Mouse (Mus musculus) bone marrow macrophage, adult 2 months (primary cell): ENCODE results near the gene Rapgef4. TPM values are rescaled to one million over a fixed set of nuclear protein-coding genes. Genes with fewer than 3 reads are reported as not detected.
A peak's percentile ranks its signal among the peaks of the same experiment; 100 is the strongest.

Experiments
- H3K27ac ChIP-seq: 2 replicates; pipeline ENCODE4 v1.5.1; 2012; ENCODE audit warnings: low read depth, low read length; ENCODE audit not compliant: insufficient read depth
- H3K4me1 ChIP-seq: 2 replicates; pipeline ENCODE4 v1.6.1; 2012; ENCODE audit warnings: low read length; ENCODE audit not compliant: control insufficient read depth, insufficient read depth
- H3K4me3 ChIP-seq: 2 replicates; pipeline ENCODE4 v1.5.1; 2012; ENCODE audit warnings: mild to moderate bottlenecking, low read length, moderate library complexity; ENCODE audit not compliant: insufficient read depth
- CTCF ChIP-seq: IDR thresholded peaks from 2 replicates; pipeline ENCODE4 v1.5.1; 2012; ENCODE audit warnings: low read depth, mild to moderate bottlenecking, low read length, moderate library complexity
- POLR2A ChIP-seq: IDR thresholded peaks from 2 replicates; pipeline ENCODE4 v1.6.1; 2012; ENCODE audit warnings: mild to moderate bottlenecking, low read depth, low read length, borderline replicate concordance
- polyA plus RNA-seq: library from polyadenylated mRNA; stranded (reverse); fragments of >200 nt; gene quantifications from 2 replicates; pipeline ENCODE4 v1.2.4, GENCODE M21; 2012; ENCODE audit not compliant: missing spikeins, insufficient read depth, insufficient read length

Gene Rapgef4
- polyA plus RNA-seq, 1 experiment, result not detected

GRCm38 (mm10) chr2:72156484-72156883 lies 175.4 kb downstream of the Rapgef4 start:
- no peak for TF ChIP-seq CTCF
- no peak for TF ChIP-seq POLR2A
- Histone ChIP-seq H3K4me3 (no peak overlapping the region), H3K4me1 (no peaks in the 10 kb centered on the region), H3K27ac (no peak overlapping the region)

DNA sequence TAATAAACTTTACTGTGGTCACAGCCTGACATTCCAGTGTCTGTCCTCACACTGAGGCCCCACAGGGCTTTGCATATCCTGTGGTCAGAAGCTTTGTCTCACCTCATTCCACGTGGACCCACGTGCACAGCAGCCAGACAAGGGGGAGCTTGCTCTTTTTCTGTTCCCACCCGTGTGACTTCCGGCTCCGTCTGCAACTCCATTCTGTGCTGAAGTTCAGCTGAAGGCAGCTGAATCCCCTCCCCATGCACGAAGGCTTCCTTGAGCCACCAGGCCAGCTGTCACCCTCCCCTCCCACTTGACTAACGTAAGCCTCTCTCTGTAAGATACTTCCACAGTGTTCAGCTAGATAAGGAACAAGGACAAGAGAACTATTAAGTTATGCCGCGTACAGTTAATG lies 176.5 kb downstream of the Rapgef4 start:
- no peak overlapping the region for H3K27ac ChIP-seq
- TF ChIP-seq CTCF, result no peak
- TF ChIP-seq POLR2A, result no peak
- no peak overlapping the region for H3K4me3 ChIP-seq
- H3K4me1 ChIP-seq, result no peaks in the 10 kb centered on the region

DNA sequence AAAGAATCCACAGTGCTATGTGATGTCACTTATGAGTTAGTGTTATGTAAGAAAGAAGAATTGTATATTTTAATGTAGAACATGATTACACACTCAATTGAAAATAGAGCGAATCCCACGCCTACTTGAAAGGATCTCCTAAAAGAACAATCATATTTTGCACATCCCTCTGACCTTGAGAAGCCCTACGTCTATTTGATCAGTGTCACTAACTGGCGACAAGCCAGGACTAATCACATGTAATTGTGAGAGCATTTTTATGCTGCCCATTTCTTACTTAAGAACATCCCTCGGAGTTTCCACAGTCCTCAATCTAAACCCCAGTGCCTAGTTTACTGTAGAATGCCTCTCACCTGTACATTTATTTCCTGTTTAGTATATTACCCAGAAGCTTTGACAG lies 177.0 kb downstream of the Rapgef4 start:
- Histone ChIP-seq H3K4me1 (no peaks in the 10 kb centered on the region), H3K27ac (no peak overlapping the region), H3K4me3 (no peak overlapping the region)
- TF ChIP-seq CTCF (no peak), POLR2A (no peak)

DNA sequence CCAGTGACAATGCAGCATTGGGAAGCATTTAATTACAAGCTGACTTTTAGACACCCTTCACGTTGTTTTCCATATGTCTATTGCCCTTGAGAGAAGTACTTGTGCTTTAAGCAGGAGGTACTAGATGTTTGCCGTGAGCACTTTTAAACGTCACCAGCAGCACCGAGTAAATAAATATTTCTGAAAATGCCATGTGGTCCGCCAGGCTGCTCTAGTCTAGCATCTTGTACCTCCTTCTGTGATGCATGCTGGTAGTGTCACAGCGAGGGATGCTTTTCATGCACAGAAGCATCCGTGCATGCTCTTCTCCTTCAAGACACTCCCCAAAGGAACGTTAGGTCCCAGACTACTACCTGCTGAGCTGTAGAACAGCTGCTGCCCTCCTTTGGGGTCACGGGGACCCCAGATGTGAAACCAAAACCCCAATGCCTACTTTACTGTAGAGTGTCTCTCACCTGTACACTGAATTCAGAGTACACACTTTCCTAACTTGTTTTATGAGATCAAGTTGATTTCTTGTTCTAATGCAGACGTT lies 177.7 kb downstream of the Rapgef4 start:
- no peak for TF ChIP-seq POLR2A
- TF ChIP-seq CTCF, result no peak
- no peaks in the 10 kb centered on the region for H3K4me1 ChIP-seq
- no peak overlapping the region for H3K4me3 ChIP-seq
- H3K27ac ChIP-seq, result no peak overlapping the region

DNA sequence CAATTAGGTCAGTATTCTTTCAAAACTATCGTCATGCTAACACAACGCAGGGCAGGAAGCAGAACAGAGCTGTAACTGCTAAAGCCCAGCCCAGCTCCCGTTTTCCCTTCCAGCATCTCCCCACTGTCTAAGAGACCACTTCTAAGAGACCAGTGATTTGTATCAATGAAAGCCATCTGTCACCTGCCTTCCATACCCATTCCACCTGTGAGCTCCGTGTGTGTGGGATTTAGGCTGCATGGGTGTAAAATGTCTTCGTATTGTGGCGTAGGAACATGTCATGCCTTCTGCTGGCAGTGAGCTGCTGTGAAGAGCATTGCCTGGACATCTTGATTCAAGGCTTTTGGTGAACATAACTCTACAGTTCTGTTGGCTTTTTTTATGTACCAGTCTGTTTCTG lies 178.2 kb downstream of the Rapgef4 start:
- Histone ChIP-seq H3K4me1 (no peaks in the 10 kb centered on the region), H3K27ac (no peak overlapping the region), H3K4me3 (no peak overlapping the region)
- TF ChIP-seq CTCF (no peak), POLR2A (no peak)

GRCm38 (mm10) chr2:72165136-72165854 lies 184.3 kb downstream of the Rapgef4 start:
- Histone ChIP-seq H3K4me1 (peaks cover 14% of the 10 kb centered on the region), H3K27ac (no peak overlapping the region), H3K4me3 (no peak overlapping the region)
- TF ChIP-seq POLR2A (no peak), CTCF (no peak)

GRCm38 (mm10) chr2:72169451-72170100 lies 188.5 kb downstream of the Rapgef4 start:
- Histone ChIP-seq H3K4me3 (no peak overlapping the region), H3K27ac (no peak overlapping the region), H3K4me1 (peaks cover 24% of the 10 kb centered on the region)
- no peak for TF ChIP-seq CTCF
- no peak for TF ChIP-seq POLR2A

DNA sequence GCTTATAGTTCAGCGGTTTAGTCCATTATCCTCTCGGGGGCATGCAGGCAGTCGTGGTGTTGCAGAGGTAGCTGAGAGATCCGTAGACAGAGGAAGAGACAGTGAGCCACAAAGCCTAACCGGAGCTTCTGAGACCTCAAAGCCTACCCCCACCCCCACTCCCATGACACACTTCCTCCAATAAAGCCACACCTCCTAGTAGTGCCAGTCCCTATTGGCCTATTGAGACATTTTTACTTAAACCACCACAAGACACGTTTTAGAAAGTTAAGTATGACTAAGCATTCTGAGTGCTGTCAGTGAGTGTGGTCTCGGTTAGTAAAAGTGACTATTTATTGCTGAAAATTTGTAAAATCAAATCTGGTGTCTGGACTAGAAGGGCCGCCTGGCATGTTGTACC lies 189.5 kb downstream of the Rapgef4 start:
- peak overlapping the region; percentile 33; the same call in 1 of the 2 replicates for H3K27ac ChIP-seq
- peaks cover 22% of the 10 kb centered on the region for H3K4me1 ChIP-seq
- no peak overlapping the region for H3K4me3 ChIP-seq
- TF ChIP-seq POLR2A, result no peak
- TF ChIP-seq CTCF, result no peak

DNA sequence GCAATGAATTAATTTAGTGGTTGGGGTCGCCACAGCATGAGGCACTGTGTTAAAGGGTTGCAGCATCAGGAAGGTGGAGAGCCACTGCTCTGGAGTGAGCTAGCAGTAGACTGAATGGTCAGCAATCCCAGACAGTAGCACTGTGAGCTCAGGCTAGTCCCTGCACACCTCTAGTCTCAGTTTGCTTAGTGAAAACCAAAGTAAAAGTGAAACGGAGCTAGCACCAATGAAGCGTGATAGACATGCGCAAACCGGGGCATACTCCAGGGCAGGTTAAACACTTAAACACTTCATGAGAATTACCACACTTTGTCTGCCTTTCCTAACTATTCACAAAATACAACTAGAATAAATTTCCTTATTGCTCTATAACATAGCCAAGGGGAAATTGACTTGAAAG lies 190.2 kb downstream of the Rapgef4 start:
- Histone ChIP-seq H3K27ac (no peak overlapping the region), H3K4me3 (no peak overlapping the region), H3K4me1 (peaks cover 19% of the 10 kb centered on the region)
- TF ChIP-seq CTCF, result no peak
- no peak for TF ChIP-seq POLR2A

GRCm38 (mm10) chr2:72173010-72173409 lies 192.0 kb downstream of the Rapgef4 start:
- H3K4me1 ChIP-seq, result peaks cover 26% of the 10 kb centered on the region
- H3K27ac ChIP-seq, result no peak overlapping the region
- H3K4me3 ChIP-seq, result no peak overlapping the region
- TF ChIP-seq CTCF (no peak), POLR2A (no peak)

DNA sequence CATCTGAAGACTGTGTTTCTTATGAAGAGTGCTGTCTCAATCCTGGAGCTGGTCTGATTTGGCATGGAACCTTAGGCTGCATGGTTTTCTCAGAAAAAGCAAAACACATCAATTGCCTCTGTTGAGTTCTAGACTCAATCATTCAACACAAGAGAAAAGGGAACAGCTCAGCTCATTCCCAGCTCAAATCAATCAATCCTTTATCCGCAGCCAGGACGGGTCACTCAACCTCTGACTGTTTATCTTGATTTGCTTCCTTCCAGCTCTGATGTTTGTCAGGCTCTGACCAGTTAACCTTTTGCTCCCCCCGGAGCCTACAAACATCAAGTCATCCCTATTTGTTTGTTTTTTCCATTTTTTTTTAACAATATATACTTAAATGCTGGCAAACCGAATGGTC lies 192.8 kb downstream of the Rapgef4 start:
- TF ChIP-seq POLR2A (no peak), CTCF (no peak)
- Histone ChIP-seq H3K27ac (no peak overlapping the region), H3K4me3 (no peak overlapping the region), H3K4me1 (peaks cover 25% of the 10 kb centered on the region)
